In genomic region chr15:103239685-103240159, GRCm38 (mm10) we compare ENCODE assay signal across 8 mouse cellular contexts. TPM values are rescaled to one million over a fixed set of nuclear protein-coding genes. Genes with fewer than 3 reads are reported as not detected.
A peak's percentile ranks its signal among the peaks of the same experiment; 100 is the strongest.
DNase-seq lines count a peak whose midpoint lies in the region; ATAC-seq lines count a peak whose summit lies in the region.

TSS of gene Cbx5 (minus strand) at chr15:103239816.

- H3K27ac ChIP-seq in hindbrain, embryonic 12.5 days, result peak within 1 kb of the TSS; percentile 89

- H3K4me3 ChIP-seq in hindbrain, embryonic 12.5 days, result peak within 1 kb of the TSS; percentile 66

- H3K9ac ChIP-seq in hindbrain, embryonic 12.5 days, result peak within 1 kb of the TSS; percentile 78

- H3K4me1 ChIP-seq in hindbrain, embryonic 12.5 days, result peaks cover 35% of the 10 kb centered on the region

- DNase-seq in NIH3T3 (ENCODE audit: low read depth), result peak; percentile 98
- peak; percentile 98 to 99 for DNase-seq in cerebellum, postnatal 10 days
- peak; percentile 96 to 98 for DNase-seq in frontal cortex, postnatal 10 days (ENCODE audit: low spot score in 2 of 2)
- peak; percentile 97 to 99 for DNase-seq in layer of hippocampus, postnatal 14 days (ENCODE audit: low spot score in 2 of 2)
- DNase-seq in lung, postnatal 14 days, result peak; percentile 98
- DNase-seq in retina, adult 2 months (ENCODE audit: low read depth, low spot score), result peak; percentile 91
- DNase-seq in thymus, postnatal 36 days, result peak; percentile 93 to 97

- peaks cover 33% of the 10 kb centered on the region for H3K36me3 ChIP-seq in hindbrain, embryonic 12.5 days

- under 1% methylated on average over 39 of the region's 39 CpGs for WGBS in hindbrain, embryonic 12.5 days

- no peaks in the 10 kb centered on the region for H3K27me3 ChIP-seq in hindbrain, embryonic 12.5 days

- peak within 1 kb of the TSS; percentile 86 for H3K4me2 ChIP-seq in hindbrain, embryonic 12.5 days (replicated peaks)

- no peaks in the 10 kb centered on the region for H3K9me3 ChIP-seq in hindbrain, embryonic 12.5 days (replicated peaks)

- peak; percentile 96 for ATAC-seq in hindbrain, embryonic 12.5 days (ENCODE audit: low FRiP score)

RNA-seq across cellular contexts. Expression of gene Cbx5, which starts in this region (rescaled TPM):
- polyA plus RNA-seq in hindbrain, embryonic 12.5 days (2016; fragmentation: Nextera tagmentation; extraction: Ambion mirVana), result 188 and 190 TPM in 2 replicates
- total RNA-seq in layer of hippocampus, postnatal 14 days (2021), result 100 to 1,000 TPM; 155 to 158 TPM

Comparison
In these comparisons a context has a peak if more than half of its experiments do, and no peak if none do; other contexts are left out.
1. Peak in every context shown above with its lines: DNase-seq, ATAC-seq, H3K4me3 ChIP-seq and H3K27ac ChIP-seq.